Mouse (Mus musculus) thymus, postnatal 0 days (tissue): ENCODE measurements around the gene Snrpc. TPM values are rescaled to one million over a fixed set of nuclear protein-coding genes. Genes with fewer than 3 reads are reported as not detected.
"Not testable (repeated sequence)": the region's sequence is repeated elsewhere in the genome, so short reads cannot be mapped to it uniquely, and the experiment has no call there.

Source experiments
- DNase-seq: peaks from one replicate; pipeline ENCODE4 v3.0.0-alpha.2; 2015; ENCODE audit warnings: low spot score
- polyA plus RNA-seq: library from polyadenylated mRNA; unstranded; fragments of >200 nt; fragmentation: Nextera tagmentation; extraction: Ambion mirVana; gene quantifications from 2 replicates; pipeline ENCODE4 v1.2.1, GENCODE M21; 2015

Gene Snrpc
- 383 and 386 TPM in 2 replicates for polyA plus RNA-seq

GRCm38 (mm10) chr17:27837850-27838249 lies at the start of gene Snrpc:
TSS of gene Snrpc (plus strand) at chr17:27838150.
- not testable (repeated sequence) for DNase-seq

DNA sequence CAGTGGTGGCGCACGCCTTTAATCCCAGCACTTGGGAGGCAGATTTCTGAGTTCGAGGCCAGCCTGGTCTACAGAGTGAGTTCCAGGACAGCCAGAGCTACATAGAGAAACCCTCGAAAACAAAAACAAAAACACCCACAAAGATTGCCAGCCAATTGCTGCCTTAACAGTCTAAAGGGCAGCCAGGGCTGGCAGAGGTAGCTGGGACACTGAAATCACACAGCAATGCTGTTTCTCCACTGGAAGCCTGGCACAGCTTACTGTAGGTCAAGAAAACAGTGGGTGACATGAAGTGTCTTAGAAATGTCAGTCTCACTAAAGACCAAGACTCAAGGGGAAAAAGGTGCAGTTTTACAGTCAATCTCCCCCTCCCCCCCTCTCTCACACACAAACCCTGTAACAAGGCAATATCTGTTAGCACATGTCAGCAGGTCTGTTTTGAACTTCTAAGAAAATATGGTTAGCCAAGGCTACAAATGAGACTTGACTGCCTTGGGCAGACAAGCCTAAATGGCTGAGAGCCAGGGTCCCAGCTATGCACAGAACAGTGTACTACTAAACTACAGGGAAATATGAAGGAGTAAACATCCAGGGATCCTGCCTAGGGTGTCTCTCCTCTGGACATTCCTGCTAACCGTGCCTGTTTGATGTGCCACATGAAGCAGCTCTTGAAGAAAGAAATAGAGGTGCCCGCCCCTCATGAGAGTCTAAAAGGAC lies 49.3 kb upstream of the Snrpc start:
- no peak for DNase-seq

GRCm38 (mm10) chr17:27790015-27790414 lies 47.9 kb upstream of the Snrpc start:
- no peak for DNase-seq

GRCm38 (mm10) chr17:27790976-27791375 lies 47.0 kb upstream of the Snrpc start:
- DNase-seq = no peak

DNA sequence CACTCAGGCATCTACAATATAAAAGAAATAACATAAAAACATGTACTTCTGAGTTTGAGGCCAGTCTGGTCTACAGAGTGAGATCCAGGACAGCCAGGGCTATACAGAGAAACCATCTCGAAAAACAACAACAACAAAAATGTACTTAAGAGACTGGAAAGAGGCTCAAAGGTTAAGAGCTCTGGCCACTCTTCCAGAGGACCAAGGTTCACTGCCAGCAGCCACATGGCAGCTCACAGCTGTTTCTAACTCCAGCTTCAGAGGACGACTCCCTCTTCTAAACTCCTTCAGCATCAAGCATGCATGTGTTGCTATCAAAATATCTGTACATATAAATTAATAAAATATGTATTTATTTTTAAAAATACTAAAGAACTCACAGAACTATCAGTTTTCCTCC lies 46.4 kb upstream of the Snrpc start:
- DNase-seq = no peak

DNA sequence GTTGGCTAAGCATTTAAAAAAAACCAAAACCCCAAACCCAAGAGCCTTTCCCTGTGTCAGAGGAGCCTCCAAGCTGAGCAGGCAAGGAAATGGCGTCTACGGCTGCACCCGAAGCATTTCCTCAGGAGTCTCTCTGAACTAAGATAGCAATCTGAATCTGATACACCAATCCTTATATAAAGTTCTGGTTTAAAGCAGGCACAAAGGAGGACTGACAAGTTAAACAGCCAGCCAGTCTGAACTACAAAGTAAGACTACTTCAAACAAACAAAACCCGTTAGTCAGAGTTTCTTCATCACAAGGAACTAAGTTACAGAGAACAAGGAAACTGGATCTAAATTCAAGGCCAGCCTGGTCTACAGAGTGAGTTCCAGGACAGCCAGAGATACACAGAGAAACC lies 45.4 kb upstream of the Snrpc start:
- DNase-seq = peak; percentile 35

GRCm38 (mm10) chr17:27793144-27793543 lies 44.8 kb upstream of the Snrpc start:
- no peak for DNase-seq

DNA sequence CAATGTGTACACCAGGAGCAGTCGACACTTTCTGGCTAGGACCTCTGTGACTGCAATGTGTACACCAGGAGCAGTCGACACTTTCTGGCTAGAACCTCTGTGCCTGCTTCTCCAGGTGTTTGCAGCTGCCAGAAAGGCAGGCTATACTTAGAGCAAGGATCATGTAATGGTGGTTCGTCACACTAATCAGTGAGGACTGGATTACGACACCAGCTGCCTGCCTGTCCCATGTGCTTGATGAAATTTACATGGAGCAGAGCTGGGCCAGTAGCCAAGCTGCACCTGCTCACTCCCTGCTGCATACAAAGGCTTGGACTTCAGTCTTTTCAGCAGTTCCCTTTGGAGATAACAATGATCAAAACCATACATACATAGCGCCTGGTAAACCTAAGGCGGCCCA lies 41.2 kb upstream of the Snrpc start:
- DNase-seq = no peak

GRCm38 (mm10) chr17:27797341-27797872 lies 40.5 kb upstream of the Snrpc start:
- no peak for DNase-seq

- peak; percentile 70 for DNase-seq
These were observed 38.0 kb upstream of the Snrpc start for GRCm38 (mm10) chr17:27799771-27800584.

DNA sequence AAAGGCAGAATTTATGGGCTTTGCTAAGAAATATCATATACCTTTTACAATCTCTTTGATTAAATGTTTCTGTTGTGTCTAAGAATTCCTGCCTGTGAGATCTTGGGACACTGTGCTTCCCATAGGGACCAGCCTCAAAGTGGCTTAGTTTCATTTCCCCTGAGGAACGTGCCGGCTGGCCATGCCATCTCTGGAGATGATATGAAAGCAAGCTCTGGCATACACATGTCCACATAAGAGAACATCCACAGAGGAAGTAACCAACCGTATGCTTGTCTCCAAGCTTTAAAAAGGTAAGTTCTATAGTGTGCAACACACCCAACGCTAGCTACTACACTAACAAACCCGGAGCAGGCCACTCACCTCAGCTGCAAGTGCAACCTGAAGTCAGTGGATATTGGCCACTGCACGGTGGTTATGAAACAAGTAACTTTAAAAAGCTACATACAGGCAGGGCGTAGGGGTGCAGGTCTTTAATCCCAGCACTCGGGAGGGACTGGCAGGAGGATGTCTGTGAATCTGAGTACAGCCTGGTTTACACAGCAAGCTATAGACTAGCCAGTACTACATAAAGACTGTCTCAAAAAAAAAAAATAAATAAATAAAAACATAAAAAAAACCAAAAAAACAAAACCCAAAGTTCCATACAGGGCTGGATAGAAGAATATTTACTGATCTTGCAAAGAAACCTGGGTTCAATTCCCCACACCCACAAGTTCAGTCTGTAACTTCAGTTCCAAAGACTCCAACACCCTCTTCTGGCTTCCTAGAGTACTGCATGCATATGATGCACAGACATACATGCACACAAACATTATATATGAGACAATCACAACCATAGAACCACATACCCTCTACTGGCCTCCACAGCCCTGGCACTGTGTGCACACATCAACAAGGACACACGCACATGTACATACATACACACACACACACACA lies 37.0 kb upstream of the Snrpc start:
- DNase-seq = no peak

DNA sequence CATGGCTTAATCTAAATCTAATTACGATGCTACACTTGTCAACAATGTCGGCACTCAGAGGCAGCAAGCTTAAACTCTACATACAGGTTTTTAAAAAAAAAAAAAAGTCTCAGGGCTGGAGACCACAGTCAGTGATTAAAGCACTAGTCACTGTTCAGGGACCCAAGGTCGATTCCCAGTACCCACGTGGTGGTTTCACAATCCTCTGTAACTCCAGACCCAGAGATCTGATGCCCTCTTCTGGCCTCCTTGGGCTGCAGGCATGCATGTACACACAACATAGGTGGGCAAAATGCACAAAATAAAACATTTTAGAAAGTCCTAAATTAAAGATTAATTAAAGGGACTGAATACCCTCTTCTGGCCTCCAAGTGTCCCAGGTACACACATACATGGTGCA lies 34.2 kb upstream of the Snrpc start:
- no peak for DNase-seq

GRCm38 (mm10) chr17:27804156-27804690 lies 33.7 kb upstream of the Snrpc start:
- DNase-seq = no peak

DNA sequence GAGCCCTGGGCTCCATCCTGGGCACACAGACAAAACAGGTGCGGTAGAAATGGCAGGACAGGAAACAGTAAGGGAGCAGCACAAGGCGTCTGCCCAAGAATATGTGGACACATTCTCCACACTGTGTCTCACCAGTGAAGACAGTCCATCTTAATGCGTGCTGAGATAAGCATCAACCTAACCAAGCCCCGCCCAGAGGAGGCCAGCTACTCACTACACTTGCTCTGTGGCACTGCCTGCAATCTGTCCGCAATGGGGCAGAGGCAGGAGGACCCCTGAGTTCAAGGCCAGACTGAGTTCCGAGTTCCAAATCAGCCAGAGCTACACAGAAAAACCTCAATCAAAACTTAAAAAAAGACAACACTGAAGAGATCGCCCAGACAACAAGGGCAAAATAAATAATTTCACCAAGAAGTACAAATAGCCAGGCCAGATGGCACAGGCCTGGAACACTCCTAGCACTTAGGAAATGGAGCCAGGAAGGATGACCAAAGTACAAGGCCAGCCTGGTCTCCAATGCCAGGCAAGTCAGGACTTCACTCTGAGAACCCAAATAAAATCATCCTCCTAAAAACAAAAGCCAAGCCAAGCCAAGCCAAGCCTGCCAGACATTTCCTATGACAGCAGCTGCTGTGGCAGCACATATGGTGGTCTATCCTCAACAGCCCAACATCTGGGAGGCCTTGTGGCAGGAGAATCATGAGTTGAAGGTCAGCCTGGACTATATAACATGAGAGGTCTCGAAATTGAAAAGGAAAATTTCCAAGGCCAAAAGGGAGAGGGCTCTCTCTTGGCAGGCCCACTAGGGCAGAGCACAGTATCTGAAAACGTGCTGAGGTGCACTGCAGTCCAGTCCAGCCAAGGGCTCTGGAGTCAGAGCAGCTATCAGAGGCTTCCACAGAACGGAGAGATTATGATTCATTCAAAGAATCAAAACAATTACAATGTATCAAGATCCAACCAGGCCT lies 32.9 kb upstream of the Snrpc start:
- no peak for DNase-seq

- no peak for DNase-seq
These were observed 30.3 kb upstream of the Snrpc start for GRCm38 (mm10) chr17:27807542-27808078.

GRCm38 (mm10) chr17:27810569-27811331 lies 27.2 kb upstream of the Snrpc start:
- DNase-seq = no peak

DNA sequence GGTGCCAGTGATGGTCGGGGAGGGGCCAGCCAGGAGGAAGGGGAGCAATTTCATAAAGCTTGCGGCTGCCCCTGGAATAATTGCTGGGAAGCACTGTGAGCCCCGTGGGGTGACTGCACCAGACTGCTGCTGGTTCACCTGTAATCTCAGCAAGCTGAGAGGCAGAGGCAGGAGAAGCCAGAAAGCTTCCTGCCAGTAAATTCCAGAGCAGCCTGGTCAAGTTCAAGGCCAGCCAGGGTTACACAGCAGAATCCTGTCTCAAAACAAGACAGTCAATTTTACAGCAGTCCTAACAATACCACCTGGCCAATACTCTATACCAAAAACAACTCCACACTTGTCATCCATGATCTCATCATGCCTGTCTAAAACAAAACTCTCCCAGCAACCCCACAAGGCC lies 26.0 kb upstream of the Snrpc start:
- DNase-seq = no peak

DNA sequence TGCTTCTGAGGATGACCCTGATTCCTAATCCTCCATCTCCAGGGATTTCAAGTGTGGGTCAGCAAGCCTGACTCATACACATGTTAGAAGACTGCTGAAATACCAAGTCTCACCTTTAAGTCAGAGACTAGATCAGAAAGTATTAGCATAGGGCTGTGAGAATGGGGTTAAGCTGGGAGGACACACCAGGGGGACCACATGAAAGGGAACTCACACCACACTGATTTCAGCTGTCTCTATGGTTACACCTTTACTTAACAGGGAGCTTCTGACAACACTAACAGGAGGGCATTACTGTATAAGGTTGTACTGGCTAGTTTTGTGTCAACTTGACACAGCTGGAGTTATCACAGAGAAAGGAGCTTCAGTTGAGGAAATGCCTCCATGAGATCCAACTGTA lies 23.3 kb upstream of the Snrpc start:
- no peak for DNase-seq

DNA sequence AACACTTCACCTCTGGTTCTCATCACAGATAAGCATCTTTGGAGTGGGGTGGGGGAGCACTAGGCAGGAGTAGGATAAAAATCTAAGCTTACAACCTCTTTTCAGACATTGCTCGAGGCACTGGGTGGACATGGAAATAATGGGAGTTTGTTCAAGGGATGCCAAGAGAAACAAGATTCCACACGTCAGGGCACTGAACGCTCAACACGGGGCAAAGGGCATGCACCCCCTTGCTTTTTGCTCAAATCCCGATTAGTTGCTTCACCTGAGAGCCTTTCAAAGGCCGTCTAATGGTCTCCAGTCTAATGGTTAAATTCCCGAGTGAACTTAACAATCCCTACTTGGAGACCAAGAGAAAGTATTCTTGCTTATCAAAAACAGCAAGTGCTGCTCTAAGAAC lies 18.9 kb upstream of the Snrpc start:
- DNase-seq = no peak
